8 mouse cellular contexts compared by ENCODE assay signal in genomic region chr12:31498936-31499313, GRCm38 (mm10). TPM values are rescaled to one million over a fixed set of nuclear protein-coding genes. Genes with fewer than 3 reads are reported as not detected.
DNase-seq lines count a peak whose midpoint lies in the region; ATAC-seq and TF ChIP-seq lines count a peak whose summit lies in the region.

No protein-coding gene starts in this region.

- DNase-seq in neural tube, embryonic 11.5 days (ENCODE audit: low spot score), result no peak
- DNase-seq in neural tube, embryonic 10.5 days (ENCODE audit: extremely low spot score, low spot score), result no peak
- no peak for DNase-seq in limb, embryonic 14.5 days (ENCODE audit: low spot score)
- no peak for DNase-seq in cerebellum, postnatal 14 days
- DNase-seq in thymus, postnatal 0 days (ENCODE audit: low spot score), result no peak
- DNase-seq in adipocyte (ENCODE audit: low spot score), result no peak

- peak overlapping the region; percentile 90 for H3K9ac ChIP-seq in neural tube, embryonic 11.5 days (ENCODE audit: low read length)
- H3K9ac ChIP-seq in limb, embryonic 14.5 days (ENCODE audit: low read depth, low read length, severe bottlenecking), result peak overlapping the region; percentile 76
- peak overlapping the region; percentile 89 for H3K9ac ChIP-seq in neural tube, embryonic 13.5 days

- no peaks in the 10 kb centered on the region for H3K36me3 ChIP-seq in neural tube, embryonic 11.5 days (ENCODE audit: control insufficient read depth, insufficient read depth, low read length)
- peaks cover 6% of the 10 kb centered on the region; the same call in 1 of the 2 replicates for H3K36me3 ChIP-seq in limb, embryonic 14.5 days (ENCODE audit: control insufficient read depth, insufficient read depth, low read length)
- peaks cover 6% of the 10 kb centered on the region for H3K36me3 ChIP-seq in neural tube, embryonic 13.5 days

- H3K4me1 ChIP-seq in neural tube, embryonic 11.5 days (ENCODE audit: control insufficient read depth, insufficient read depth, low read length), result peaks cover 2% of the 10 kb centered on the region; the same call in 1 of the 2 replicates
- H3K4me1 ChIP-seq in limb, embryonic 14.5 days (ENCODE audit: control insufficient read depth, insufficient read depth, low read length), result peaks cover 11% of the 10 kb centered on the region
- H3K4me1 ChIP-seq in neural tube, embryonic 13.5 days (replicated peaks), result peaks cover 25% of the 10 kb centered on the region

- no peak for TF ChIP-seq POLR2A in limb, embryonic 14.5 days (IDR thresholded peaks at IDR 0.05; ENCODE audit: borderline replicate concordance, extremely low read depth, insufficient read depth, insufficient read length)

- H3K27me3 ChIP-seq in neural tube, embryonic 11.5 days (ENCODE audit: control insufficient read depth, insufficient read depth, low read length), result no peaks in the 10 kb centered on the region
- no peaks in the 10 kb centered on the region for H3K27me3 ChIP-seq in limb, embryonic 14.5 days (ENCODE audit: control insufficient read depth, insufficient read depth, low read length)
- H3K27me3 ChIP-seq in neural tube, embryonic 13.5 days, result no peaks in the 10 kb centered on the region

- H3K27ac ChIP-seq in neural tube, embryonic 11.5 days (ENCODE audit: low read depth, low read length), result peak overlapping the region; percentile 77; the same call in 1 of the 2 replicates
- H3K27ac ChIP-seq in limb, embryonic 14.5 days (replicated peaks; ENCODE audit: low read depth, low read length), result peak overlapping the region; percentile 71; the same call in 1 of the 2 replicates
- H3K27ac ChIP-seq in neural tube, embryonic 13.5 days (replicated peaks), result peak overlapping the region; percentile 96

- ATAC-seq in neural tube, embryonic 11.5 days (ENCODE audit: insufficient read depth, low FRiP score, low TSS enrichment), result 0 out of 2 replicates have a peak, but pooled peaks have one; percentile 8
- peak; percentile 33; the same call in 1 of the 2 replicates for ATAC-seq in erythroblast, adult 5-6 weeks (replicated peaks; ENCODE audit: low FRiP score, poor library complexity, severe bottlenecking)
- ATAC-seq in limb, embryonic 14.5 days (ENCODE audit: low FRiP score, low read depth), result 0 out of 2 replicates have a peak, but pooled peaks have one; percentile 1
- peak; percentile 14 for ATAC-seq in neural tube, embryonic 13.5 days (ENCODE audit: low read depth)

- H3K9me3 ChIP-seq in neural tube, embryonic 11.5 days (ENCODE audit: control insufficient read depth, low read length), result no peaks in the 10 kb centered on the region
- H3K9me3 ChIP-seq in limb, embryonic 14.5 days (ENCODE audit: control insufficient read depth, low read length), result no peaks in the 10 kb centered on the region
- H3K9me3 ChIP-seq in neural tube, embryonic 13.5 days, result no peaks in the 10 kb centered on the region

- WGBS in neural tube, embryonic 11.5 days, result 1% methylated on average over 25 of the region's 25 CpGs
- WGBS in limb, embryonic 14.5 days, result under 1% methylated on average over 25 of the region's 25 CpGs
- 1% methylated on average over 25 of the region's 25 CpGs for WGBS in neural tube, embryonic 13.5 days

- H3K4me3 ChIP-seq in neural tube, embryonic 11.5 days (ENCODE audit: low read depth, low read length), result peak overlapping the region; percentile 91
- H3K4me3 ChIP-seq in limb, embryonic 14.5 days (replicated peaks; ENCODE audit: low read length), result peak overlapping the region; percentile 96
- H3K4me3 ChIP-seq in neural tube, embryonic 13.5 days, result peak overlapping the region; percentile 79

- H3K4me2 ChIP-seq in neural tube, embryonic 11.5 days (ENCODE audit: low read depth), result peak overlapping the region; percentile 70
- peak overlapping the region; percentile 73 for H3K4me2 ChIP-seq in limb, embryonic 14.5 days (replicated peaks; ENCODE audit: low read depth, low read length, severe bottlenecking)
- H3K4me2 ChIP-seq in neural tube, embryonic 13.5 days, result peak overlapping the region; percentile 87

RNA-seq across cellular contexts. Expression of gene Cbll1, which starts 0.5 kb away (rescaled TPM):
- 27.2 and 27.8 TPM in 2 replicates for polyA plus RNA-seq in neural tube, embryonic 11.5 days (2014; fragmentation: Nextera tagmentation; extraction: Ambion mirVana)
- 10.6 and 30.7 TPM in 2 replicates for total RNA-seq in erythroblast, adult 5-6 weeks (2015; ENCODE audit: low replicate concordance)
- total RNA-seq in erythroblast, adult 5-6 weeks (2017; ENCODE audit: low replicate concordance), result 2.9 and 3.2 TPM in 2 replicates
- polyA plus RNA-seq in limb, embryonic 14.5 days (2012; rRNA removed), result 11.2 and 12.2 TPM in 2 replicates
- 16.9 and 19.7 TPM in 2 replicates for polyA plus RNA-seq in limb, embryonic 14.5 days (2014; fragmentation: Nextera tagmentation; extraction: Ambion mirVana)
- 18.1 and 18.9 TPM in 2 replicates for polyA plus RNA-seq in neural tube, embryonic 13.5 days (2015; fragmentation: Nextera tagmentation; extraction: Ambion mirVana)
- polyA plus RNA-seq in thymus, postnatal 0 days (2015; fragmentation: Nextera tagmentation; extraction: Ambion mirVana), result 10.9 and 13.2 TPM in 2 replicates
